Mouse (Mus musculus) ES-E14 (cell line): ENCODE measurements around the gene Creb3l4.

ENCODE experiments used
- CHD2 ChIP-seq: IDR thresholded peaks from 2 replicates; pipeline ENCODE4 v1.6.1; 2014; ENCODE audit warnings: mild to moderate bottlenecking, low read depth, low read length, inconsistent platforms
- MAFK ChIP-seq: IDR thresholded peaks from 2 replicates; pipeline ENCODE4 v1.6.1; 2014; ENCODE audit warnings: mild to moderate bottlenecking, low read depth, low read length, inconsistent platforms; ENCODE audit not compliant: insufficient read depth
- ZC3H11A ChIP-seq: IDR thresholded peaks from 2 replicates; pipeline ENCODE4 v1.6.1; 2012; ENCODE audit warnings: low read depth, mild to moderate bottlenecking, inconsistent platforms, low read length, borderline replicate concordance
- ZNF384 ChIP-seq: IDR thresholded peaks from 2 replicates; pipeline ENCODE4 v1.6.1; 2012; ENCODE audit warnings: low read depth, low read length, inconsistent platforms

- TF ChIP-seq ZC3H11A: no peak
- no peak for TF ChIP-seq ZNF384
- no peak for TF ChIP-seq CHD2
- no peak for TF ChIP-seq MAFK
Observed at GRCm38 (mm10) chr3:90258521-90258920, 15.2 kb upstream of the Creb3l4 start.
